Mouse (Mus musculus) olfactory bulb, adult 2 months (tissue): Measurements from ENCODE around the gene Nav3. TPM values are rescaled to one million over a fixed set of nuclear protein-coding genes. Genes with fewer than 3 reads are reported as not detected.

Experiments
- H3K27ac ChIP-seq: fragments of 200-500 bp; 2 replicates; pipeline ENCODE4 v1.5.1; 2012; ENCODE audit warnings: low read depth, low read length; ENCODE audit not compliant: insufficient read depth
- H3K4me1 ChIP-seq: fragments of 200-500 bp; 2 replicates; pipeline ENCODE4 v1.6.1; 2012; ENCODE audit warnings: low read length; ENCODE audit not compliant: control insufficient read depth, insufficient read depth
- H3K4me3 ChIP-seq: fragments of 200-500 bp; 2 replicates; pipeline ENCODE4 v1.5.1; 2012; ENCODE audit warnings: mild to moderate bottlenecking, low read depth, low read length, moderate library complexity; ENCODE audit not compliant: insufficient read depth
- CTCF ChIP-seq: fragments of 200-500 bp; IDR thresholded peaks from 2 replicates; pipeline ENCODE4 v1.5.1; 2012; ENCODE audit warnings: low read depth, mild to moderate bottlenecking, low read length, moderate library complexity; ENCODE audit not compliant: insufficient read depth
- POLR2A ChIP-seq: fragments of 200-500 bp; IDR thresholded peaks from 2 replicates; pipeline ENCODE4 v1.6.1; 2012; ENCODE audit warnings: mild to moderate bottlenecking, low read depth, low read length, moderate library complexity; ENCODE audit not compliant: insufficient read depth
- whole genome bisulfite sequencing: fragments of 180-500 bp; shearing (Covaris S2); methylation state at CpG from one replicate; pipeline ENCODE4 v1.1.7; 2018; 5-methylcytosine and 5-hydroxymethylcytosine counted together
- polyA plus RNA-seq: library from polyadenylated mRNA; stranded (reverse); fragments of >200 nt; gene quantifications from 2 replicates; pipeline ENCODE4 v1.2.4, GENCODE M21; 2012; ENCODE audit warnings: low replicate concordance; ENCODE audit not compliant: missing spikeins, insufficient read depth, insufficient read length

Nav3 gene
- polyA plus RNA-seq, 1 experiment = not detected

DNA sequence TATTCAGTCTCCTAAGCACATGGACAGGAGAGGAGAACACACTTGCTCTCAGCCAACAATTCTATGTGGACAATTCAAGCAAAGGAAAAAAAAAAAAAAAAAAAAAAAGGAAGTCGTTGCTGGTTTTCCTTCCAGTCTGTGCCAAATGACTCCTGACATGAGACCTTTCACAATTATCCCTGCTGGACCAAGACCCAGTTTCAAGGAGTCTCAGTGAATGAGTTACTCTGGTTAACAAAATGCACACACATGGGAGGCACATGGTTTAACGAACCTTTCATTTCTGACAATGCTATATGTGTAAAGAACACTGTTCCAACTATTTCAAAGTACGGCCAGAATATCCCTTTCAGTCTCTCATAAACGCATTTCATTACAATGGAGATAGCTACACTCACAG, 552.8 kb downstream of the Nav3 start:
- Histone ChIP-seq H3K4me1 (peaks cover 4% of the 10 kb centered on the region), H3K27ac (no peak overlapping the region), H3K4me3 (peak overlapping the region; percentile 10; the same call in 1 of the 2 replicates)
- WGBS = 58% methylated on average over 4 of the region's 4 CpGs
- no peak for TF ChIP-seq CTCF
- no peak for TF ChIP-seq POLR2A

DNA sequence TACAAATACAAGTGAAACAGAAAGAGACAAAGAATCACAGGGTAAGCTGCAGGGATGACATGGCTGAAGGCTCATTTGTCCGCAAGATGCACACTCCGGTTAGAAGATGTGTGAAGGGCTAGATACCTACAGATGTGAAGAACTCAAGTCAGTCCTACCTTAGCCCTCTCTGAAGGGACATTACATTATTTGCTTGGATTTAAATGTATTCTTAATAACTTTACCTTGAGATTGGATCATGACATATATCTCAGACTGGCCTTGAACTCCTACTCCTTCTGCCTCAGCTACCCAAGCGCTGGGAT, 566.9 kb downstream of the Nav3 start:
- no peak overlapping the region for H3K27ac ChIP-seq
- whole genome bisulfite sequencing = 95% methylated on average over 3 of the region's 3 CpGs

DNA sequence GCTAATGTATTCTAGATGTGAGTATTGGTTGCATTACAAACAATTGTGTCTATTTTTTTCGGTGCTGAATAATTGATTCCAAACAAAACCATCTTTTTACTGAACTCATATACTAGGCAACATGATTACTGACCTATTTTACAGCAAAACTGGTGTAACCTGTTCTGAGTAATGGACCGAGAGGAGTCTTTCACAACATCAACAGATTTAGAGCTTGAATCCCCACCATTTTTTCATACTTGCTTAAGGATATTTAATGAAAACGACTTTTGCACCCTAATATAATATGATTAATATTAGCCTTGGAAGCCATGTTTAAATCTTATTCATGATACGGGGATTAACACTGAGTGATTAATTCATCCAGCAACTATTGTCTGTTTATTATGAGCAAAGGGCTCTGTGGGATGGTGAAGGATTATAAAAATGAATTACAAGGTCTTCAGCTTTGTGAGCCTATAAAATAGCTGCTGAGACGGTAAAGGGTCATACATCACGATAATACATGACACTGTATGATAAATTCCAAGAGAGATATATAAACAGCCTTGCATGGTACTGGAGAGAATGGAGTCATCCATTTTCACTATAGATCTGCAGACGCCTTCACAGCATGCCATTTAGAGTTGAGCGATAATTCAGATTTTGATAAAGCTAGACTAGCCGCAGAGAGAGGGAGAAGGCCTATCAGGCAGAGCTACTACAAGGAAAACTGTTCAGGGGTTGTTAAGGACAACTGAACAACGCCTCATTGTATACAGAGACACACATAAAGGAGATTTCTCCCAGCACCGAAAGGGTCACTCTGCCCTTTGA, 567.4 kb downstream of the Nav3 start:
- WGBS = 84% methylated on average over 11 of the region's 11 CpGs
- H3K4me3 ChIP-seq = no peak overlapping the region
- H3K27ac ChIP-seq = no peak overlapping the region
- no peaks in the 10 kb centered on the region for H3K4me1 ChIP-seq
- no peak for TF ChIP-seq CTCF
- TF ChIP-seq POLR2A = no peak

More for the DNA sequence above, 566.9 kb downstream of the Nav3 start:
- Histone ChIP-seq H3K4me1 (no peaks in the 10 kb centered on the region), H3K4me3 (no peak overlapping the region)
- no peak for TF ChIP-seq CTCF
- no peak for TF ChIP-seq POLR2A

DNA sequence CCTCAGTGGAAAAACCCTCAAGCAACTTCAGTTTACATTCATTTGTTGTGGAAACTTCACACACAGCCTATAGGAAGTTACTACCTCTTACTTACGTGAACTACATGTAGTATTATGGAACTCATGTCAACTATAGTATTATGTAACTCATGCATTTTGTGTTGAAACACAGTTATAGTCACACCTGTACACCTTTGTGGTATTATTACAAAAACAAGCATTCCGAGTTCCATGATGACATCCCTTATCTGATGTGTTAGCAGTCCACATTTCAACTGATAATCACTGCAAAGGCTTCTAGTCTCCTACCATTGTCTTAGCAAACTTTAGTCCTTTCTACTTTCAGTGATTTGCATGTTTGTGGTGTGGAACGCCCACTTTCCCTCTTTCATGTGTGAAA, 568.8 kb downstream of the Nav3 start:
- no peak for TF ChIP-seq POLR2A
- TF ChIP-seq CTCF = no peak
- H3K27ac ChIP-seq = no peak overlapping the region
- H3K4me3 ChIP-seq = no peak overlapping the region
- 94% methylated on average over 3 of the region's 3 CpGs for WGBS
- H3K4me1 ChIP-seq = no peaks in the 10 kb centered on the region

DNA sequence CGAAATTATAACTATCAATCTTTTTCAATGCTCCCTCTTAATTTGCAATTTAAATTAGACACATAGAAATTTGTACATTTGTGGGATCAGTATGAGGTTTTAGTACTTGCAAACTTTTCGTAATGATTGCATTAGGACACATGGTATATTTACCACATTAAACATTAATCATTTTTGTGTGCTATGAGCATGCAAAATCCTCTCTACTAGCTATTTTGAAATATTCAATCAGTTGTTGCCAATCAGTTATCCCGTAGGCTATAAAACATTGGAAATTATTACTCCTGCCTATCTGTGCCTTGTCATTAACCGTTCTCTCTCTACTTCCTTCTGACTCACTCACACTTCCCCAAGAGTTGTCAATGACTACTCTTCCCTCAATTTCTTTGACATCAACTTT, 579.9 kb downstream of the Nav3 start:
- 85% methylated on average over 4 of the region's 4 CpGs for WGBS
- no peak for TF ChIP-seq POLR2A
- TF ChIP-seq CTCF = no peak
- H3K4me3 ChIP-seq = no peak overlapping the region
- H3K27ac ChIP-seq = no peak overlapping the region
- no peaks in the 10 kb centered on the region for H3K4me1 ChIP-seq

DNA sequence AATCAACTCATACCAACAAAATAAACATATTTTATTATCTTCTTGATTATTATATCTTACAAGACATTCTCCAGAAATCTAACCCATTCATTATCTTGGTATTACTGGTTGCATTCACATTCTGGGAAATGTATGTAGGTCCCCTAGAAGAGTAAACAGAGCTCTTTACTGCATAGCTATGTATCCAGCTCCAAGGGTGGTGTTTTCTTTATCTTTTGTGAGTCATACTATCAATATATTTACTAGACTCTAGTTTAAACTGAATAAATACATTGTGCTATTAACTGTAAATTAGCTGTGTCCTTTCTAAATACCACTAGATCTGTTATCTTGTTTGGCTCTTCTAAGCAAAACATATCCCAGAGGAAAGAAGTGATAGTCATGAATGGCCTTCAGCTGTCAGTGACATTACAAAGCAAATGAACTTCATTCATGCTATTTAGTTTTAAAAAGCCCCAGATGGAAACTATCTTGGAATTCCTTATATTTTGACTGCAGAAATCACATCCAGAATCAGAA, 580.6 kb downstream of the Nav3 start:
- H3K4me3 ChIP-seq = no peak overlapping the region
- H3K4me1 ChIP-seq = no peaks in the 10 kb centered on the region
- no peak for TF ChIP-seq CTCF
- no peak for TF ChIP-seq POLR2A
- H3K27ac ChIP-seq = no peak overlapping the region

DNA sequence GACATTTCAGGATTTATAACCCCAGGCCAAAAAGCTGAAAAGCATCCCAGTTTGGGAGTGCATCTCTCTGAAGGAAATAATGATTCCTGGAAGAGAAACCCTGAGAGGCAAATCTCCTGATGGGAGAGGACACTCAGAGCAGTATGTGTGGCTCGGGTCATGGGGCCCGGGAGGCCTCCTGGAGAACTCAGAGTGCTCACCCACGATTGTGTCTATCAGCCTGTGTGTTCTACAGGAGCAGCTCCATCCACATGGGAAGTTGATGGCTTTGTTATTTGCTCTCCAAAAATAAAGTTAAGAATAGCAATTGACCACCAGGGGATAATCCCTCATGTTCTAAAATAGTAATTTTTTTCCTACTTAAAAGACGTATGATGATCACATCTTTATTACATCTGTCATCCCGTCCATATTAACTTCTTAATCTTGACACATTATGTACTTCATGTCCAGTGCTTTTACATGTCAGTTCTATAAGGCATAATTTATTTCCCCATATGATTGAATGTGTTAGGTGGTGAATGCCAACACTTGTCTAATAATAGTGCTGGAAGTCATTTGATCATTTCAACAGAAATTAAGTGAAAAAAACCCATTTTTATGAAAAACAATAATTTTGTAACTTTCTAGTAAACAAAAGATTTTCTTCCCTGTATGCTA, 581.2 kb downstream of the Nav3 start:
- TF ChIP-seq CTCF = no peak
- no peak for TF ChIP-seq POLR2A
- H3K4me3 ChIP-seq = no peak overlapping the region
- no peak overlapping the region for H3K27ac ChIP-seq
- no peaks in the 10 kb centered on the region for H3K4me1 ChIP-seq
- 67% methylated on average over 5 of the region's 5 CpGs for WGBS

DNA sequence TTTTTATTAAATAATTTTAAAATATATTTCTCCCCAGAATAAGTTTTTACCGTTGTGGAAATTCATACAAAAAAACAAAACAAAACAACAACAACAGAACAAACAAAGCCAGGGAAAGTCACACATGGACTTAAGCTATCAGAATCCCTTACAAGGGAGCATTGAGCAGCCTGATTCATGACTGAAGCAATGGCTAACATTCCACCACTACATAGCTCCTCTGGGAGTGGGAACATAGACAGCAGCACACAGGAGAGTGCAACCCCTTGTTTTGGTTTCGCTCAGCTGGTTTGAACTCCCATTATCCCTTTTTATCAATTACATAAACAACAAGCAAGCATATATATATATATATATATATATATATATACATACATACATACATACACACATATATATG, 589.9 kb downstream of the Nav3 start:
- TF ChIP-seq POLR2A (no peak), CTCF (no peak)
- Histone ChIP-seq H3K27ac (no peak overlapping the region), H3K4me3 (no peak overlapping the region), H3K4me1 (no peaks in the 10 kb centered on the region)
- 85% methylated on average over 2 of the region's 2 CpGs for WGBS

DNA sequence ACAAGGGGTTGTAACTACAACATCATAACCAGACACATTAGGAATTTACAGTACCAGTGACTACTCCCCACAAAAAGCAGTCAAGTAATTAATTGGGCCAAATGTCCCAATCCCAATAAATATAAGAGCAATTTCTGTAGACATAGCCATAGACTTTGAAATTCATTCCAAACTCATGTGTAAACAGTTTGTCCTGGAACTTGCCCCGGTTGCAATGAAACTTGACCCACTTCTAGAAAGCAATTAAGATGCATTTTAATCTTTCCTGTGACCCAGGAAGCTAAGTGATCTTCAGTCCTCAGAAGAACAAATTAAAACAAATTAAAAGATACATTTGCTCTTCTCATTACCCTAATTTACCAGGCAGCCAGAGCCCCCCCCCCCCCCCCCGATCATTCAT, 590.6 kb downstream of the Nav3 start:
- H3K4me1 ChIP-seq = no peaks in the 10 kb centered on the region

More for the DNA sequence above, 590.6 kb downstream of the Nav3 start:
- H3K4me3 ChIP-seq = no peak overlapping the region
- TF ChIP-seq CTCF = no peak
- no peak for TF ChIP-seq POLR2A
- WGBS = 50% methylated on average over 1 of the region's 2 CpGs
- H3K27ac ChIP-seq = no peak overlapping the region
